Mouse (Mus musculus) urinary bladder, postnatal 25 days (tissue): ENCODE results near the gene Mcts2.

Experiments
- DNase-seq: peaks from one replicate; pipeline ENCODE4 v3.0.0; 2022; ENCODE audit warnings: low spot score

Mcts2 gene

DNA sequence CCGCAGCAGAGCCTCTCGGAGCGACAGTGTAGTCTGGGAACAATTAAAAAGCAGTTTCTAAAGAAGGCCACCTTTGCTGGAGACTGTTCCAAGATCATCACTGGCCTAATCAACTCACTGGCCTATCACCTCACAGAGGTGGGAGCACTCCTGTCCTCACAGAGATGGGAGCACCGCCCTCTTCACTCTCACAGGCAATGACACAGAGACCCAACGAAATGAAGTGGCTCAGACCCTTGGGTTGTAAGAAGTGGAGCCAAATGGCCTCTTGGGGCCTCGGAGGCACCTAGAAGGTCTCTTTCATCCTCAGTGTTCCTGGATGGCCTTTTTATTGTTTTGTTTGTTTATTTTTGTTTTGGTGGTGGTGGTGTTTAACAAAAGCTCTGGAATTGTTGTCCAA lies 39.4 kb downstream of the Mcts2 start:
- DNase-seq, result no peak

DNA sequence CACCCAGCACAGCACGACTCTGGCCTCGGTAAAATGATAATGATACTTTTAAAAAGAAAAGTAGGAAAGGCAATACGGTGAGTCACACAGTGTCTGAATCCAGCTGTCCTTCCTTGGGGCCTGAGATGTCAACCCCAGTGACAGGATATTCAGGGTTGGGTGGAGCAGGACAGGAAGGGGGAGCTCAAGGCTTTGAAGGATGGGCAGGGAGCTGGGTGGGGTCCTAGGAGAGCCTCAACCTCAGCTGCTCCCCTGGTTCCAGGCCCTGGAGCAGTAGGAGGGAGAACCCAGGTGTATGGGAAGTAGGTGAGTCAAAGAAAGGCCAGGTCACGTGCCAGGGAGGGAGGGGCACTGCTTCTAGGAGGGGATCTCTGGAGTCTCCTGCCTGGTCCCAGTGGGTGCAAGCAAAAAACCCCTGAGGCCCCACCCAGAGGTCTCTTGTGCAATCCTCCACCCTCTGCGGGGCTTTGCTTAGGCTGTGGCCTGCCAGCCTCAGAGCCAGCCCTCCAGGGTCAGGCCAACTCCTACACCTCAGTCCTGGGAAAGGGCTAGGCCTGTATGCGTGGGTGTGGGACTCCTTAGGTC lies 40.0 kb downstream of the Mcts2 start:
- no peak for DNase-seq

DNA sequence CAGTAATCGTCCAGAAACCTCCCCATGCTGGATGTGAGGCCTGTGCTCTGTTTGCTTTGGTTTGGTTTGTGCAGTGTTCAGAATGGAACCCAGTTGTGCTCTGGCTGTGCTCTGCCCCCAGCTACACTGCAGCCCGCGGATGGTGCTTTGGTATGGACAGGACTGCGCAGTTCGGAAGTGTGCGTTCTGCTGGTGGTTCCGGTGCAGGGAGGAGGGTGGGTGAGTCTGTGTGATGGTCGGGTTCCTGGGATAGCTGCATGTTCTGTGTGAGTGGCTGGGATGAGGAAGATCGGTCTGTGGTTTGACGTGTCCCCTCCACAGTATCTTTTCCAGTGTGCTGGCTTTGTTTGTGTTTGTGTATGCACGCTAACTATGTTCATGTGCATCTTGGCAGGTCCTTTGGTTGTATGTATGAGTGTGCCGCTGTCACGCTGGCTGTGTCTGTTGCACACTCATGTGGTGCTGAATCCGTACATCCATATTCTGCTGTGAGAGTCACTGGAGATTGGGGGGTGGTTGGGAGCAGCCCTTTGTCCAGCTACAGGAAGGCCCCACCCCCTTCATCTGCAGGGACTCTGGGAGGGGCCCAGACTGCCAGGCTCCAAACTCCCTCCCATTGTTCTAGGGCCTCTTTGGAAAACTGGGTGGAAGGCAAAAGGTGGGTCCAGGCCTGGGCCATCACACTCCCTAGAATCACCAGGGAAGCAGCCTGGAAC lies 41.1 kb downstream of the Mcts2 start:
- DNase-seq, result no peak

DNA sequence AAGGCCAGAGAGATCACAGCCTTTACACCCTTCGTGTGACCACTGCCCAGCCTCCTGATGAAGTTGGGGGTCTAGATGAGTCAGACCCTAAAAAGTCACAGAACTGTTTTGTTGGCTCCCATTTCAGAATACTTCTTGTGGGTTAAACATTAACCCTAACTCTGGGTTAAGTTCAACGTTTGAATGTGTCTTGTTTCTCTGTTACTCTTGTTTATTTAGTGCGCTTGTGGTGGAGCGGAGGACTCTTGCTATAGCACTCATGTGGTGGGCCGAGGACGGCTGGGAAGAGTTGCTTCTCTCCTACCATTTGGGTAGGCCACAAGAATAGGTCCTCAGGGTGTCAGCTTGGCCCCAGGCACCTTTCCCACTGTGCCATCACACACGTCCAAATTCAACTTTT lies 41.8 kb downstream of the Mcts2 start:
- no peak for DNase-seq

DNA sequence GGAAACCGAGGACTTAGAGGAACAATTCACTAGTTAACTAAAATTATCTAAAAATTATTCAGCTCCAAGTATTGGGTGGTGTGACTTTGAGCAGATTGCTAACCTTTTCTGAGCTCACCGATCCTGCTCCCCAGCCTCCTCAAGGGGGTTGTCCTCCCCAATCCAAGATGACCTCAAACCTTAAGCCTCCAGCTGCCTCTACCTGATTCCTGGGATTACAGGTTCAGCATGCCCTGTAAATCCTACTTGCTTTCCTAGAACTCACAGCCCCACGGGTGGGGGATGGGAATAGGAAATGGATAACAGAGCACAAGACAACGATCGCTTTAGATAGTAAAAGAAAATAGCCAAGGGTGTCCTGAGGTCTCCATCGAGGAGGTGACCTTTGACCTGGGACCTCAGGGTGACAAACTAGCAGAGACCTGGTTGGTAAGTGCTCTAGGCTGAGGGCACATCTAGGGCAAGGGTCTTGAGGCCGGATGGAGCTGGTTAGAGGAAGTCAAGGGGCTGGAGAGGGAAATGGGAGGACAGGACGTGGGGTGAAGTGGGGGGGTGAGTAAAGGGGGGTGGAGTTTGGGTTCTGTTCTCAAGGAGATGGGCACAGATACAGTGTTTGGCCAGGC lies 42.3 kb downstream of the Mcts2 start:
- no peak for DNase-seq

DNA sequence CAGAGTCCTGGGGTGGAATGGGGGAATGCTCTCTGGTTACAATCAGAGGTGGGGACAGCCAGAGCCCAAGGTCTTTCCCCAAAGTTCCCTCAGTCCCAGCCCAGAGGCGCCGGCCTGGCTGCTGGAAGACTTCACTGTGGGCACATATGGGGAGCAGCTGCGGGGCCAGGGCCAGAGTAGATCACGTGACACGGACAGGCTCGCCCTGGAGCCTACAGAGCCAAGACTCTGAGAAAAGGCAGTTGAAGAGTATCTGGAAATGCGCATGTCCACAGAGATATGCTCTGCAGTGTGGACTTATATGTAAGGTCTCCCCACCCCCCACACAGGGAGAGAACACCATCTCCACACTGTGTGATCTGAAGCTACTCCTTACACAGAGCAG lies 42.8 kb downstream of the Mcts2 start:
- no peak for DNase-seq

DNA sequence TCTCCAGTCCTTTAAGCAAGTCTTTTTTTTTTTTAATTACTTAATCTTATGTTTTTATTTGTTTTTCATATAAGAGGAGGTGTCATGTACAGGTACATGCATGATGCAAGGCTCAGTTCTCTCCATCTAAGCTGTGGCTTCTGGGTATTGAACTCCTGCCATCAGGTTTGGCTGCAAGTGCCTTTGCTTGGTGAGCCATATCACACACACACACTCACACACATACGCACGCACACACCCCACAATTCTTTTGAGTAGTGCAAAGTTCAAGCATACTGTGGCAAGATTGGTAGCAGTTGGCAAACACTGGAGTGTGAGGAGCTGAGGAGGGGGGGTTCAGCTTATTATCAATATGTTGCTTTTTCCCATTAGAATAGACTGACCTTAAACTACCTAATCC lies 46.4 kb downstream of the Mcts2 start:
- DNase-seq, result no peak

DNA sequence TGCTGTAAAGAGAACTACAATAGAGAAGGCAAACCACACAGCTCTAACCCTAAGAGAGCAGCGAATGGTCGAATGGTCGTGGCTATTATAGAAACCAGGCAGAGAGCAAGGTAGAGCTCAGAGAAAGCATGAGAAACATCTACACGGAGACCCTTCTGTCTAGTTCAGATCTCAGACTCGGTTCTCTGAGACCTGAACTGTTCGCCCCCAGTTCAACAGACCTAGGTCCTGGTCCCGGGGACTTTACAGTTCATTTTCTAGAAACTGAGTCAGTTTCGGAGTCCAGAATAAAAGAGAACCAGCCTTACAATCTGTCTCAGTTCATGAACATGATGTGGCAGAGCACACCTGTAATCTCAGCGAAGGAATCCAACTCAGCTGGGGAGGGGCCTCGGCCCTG lies 47.7 kb downstream of the Mcts2 start:
- no peak for DNase-seq

DNA sequence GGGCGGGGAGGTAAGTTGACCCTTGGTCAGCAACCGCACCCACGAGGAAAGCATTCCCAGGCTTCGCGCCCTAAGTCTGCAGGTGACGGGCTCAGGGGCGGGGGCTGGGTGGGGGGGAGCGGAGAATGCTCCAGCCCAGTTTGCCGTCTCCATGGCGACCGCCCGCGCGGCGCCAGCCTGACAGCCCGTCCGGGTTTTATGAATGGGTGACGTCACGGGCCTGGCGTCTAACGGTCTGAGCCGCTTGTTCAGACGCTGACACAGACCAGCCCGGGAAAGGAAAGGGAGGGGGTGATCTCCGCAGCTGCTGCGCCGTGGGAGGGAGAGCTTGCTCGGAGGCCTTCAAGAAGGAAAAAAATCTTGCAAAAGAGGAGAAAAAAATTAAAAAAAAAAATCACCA lies 48.1 kb downstream of the Mcts2 start:
- peak; percentile 96 for DNase-seq

DNA sequence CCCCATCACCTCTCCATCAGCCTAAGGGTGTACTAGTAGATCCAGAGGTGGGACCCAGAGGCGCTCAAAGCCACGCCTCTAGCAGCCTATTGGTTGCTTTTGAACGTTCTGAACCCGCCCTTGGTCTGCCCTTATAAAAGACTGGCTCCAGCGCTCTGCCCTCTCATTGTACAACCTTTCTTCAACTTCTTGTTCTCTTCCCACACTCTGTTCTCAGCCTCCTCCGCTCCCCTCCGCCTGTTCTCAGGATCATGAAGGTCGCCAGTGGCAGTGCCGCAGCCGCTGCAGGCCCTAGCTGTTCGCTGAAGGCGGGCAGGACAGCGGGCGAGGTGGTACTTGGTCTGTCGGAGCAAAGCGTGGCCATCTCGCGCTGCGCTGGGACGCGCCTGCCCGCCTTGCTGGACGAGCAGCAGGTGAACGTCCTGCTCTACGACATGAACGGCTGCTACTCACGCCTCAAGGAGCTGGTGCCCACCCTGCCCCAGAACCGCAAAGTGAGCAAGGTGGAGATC lies 49.3 kb downstream of the Mcts2 start, which contains the start of gene Id1:
TSS of gene Id1 (plus strand) at position 162 of the 512 bp plus-strand sequence.
- peak; percentile 79 for DNase-seq

DNA sequence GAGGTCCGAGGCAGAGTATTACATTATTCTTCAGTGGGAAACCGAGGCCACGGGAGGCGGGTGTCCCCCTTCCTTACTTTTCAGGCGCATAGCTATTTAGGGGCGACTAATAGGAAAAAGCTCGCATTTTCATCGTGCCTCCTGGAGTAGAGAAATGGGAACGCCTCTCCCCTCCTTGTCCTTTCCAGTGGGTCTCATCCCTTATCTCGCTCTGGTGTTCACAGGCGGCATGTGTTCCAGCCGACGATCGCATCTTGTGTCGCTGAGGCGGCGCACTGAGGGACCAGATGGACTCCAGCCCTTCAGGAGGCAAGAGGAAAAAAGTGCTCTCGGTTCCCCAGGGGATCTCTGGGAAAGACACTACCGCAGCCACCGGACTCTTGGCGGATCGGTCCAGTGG lies 49.9 kb downstream of the Mcts2 start:
- DNase-seq, result peak; percentile 36
